Mouse (Mus musculus): ENCODE measurements at regions not wholly inside any gene's neighbourhood (a gene's known extent, or its start where the extent isn't known, plus 50 kb on each side); places are given as distances from the start of the nearest gene placed in this dataset.

DNA sequence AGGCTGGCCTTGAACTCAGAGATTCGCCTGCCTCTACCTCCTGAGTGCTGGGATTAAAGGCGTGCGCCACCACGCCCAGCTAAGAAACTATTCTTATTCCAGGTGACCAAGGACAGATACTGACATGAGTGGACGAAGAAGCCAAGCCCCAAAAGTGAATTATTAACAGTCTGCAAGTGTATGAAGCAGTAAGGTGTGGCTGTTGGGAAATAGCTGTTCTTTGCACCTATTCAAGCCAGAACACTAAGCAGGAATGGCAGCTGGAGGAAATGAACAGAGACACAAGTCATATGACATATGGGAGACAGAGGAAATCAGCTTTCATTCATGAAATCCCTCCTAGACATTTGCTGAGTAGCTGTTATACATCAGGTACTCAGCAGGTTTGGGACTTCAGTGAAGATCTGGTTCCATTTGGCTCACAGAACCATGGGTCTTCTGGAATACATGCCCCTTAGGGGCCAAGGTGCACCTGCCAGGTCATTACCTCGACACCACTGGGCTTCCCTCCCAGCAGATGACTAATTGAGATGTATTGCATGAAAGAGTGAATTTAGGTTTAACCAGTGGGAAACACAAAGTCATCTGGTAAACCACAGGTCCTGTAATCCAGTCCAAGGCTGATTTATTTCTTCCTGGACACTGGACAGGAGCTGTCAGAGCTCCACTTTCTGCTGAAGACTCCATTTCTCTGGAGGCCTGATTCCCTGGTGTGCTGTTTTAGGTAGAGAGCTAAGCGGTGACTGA is 101.0 kb upstream of the Adra1b start:
- Histone ChIP-seq H3K4me1 (ENCODE audit: control insufficient read depth, insufficient read depth, low read length) (no peaks in the 10 kb centered on the region), H3K27ac (ENCODE audit: control insufficient read depth, insufficient read depth, low read depth, low read length) (no peak overlapping the region), H3K4me3 (ENCODE audit: control insufficient read depth, low read depth, low read length) (no peak overlapping the region), H3K36me3 (ENCODE audit: control insufficient read depth, insufficient read depth, low read length) (no peaks in the 10 kb centered on the region), H3K27me3 (ENCODE audit: control insufficient read depth, insufficient read depth, low read length) (no peaks in the 10 kb centered on the region)
- TF ChIP-seq CTCF (IDR thresholded peaks at IDR 0.05; ENCODE audit: control insufficient read depth, insufficient read depth, insufficient replicate concordance, low read depth, low read length) (no peak), POLR2A (IDR thresholded peaks at IDR 0.05; ENCODE audit: control insufficient read depth, low read depth, low read length) (no peak)

DNA sequence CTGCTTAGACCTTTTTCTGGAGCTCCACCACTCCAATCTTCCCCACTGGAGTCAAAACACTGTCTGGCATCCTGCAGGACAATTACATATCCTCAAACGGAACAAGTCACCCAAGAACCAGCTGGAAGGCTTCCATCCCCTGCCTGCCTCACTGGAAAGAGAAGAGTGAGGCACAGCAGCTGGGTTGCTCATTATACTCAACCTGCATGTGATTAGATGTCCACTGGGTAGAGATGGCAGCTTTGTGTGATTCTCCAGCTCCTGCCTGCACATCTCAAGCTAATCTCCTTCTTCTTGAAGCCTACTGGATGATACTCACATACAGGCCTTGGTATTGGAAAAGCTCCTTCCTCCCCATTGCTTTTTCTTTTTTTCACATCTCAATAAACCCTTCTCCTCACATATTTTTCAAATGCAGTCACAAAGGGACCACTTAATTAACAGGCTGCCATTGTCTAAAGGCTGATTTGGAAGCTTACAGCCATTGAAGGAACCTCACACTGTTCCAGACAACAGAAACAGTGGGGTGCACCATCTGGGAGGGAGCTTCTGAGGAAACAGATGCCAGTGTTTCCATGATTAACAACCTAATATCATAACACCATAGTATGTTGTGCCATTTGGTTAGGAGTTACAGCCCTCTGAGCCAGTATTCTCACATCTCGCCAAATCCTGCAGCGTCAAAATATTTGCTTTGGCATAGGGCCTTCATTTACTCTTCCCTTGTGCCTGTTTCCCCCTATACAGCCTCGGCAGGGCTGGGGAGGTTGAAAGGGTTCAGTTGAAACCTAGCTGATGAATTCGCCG is 101.9 kb upstream of the Adra1b start:
- no peak for TF ChIP-seq CTCF (IDR thresholded peaks at IDR 0.05; ENCODE audit: control insufficient read depth, insufficient read depth, insufficient replicate concordance, low read depth, low read length)
- no peak for TF ChIP-seq POLR2A (IDR thresholded peaks at IDR 0.05; ENCODE audit: control insufficient read depth, low read depth, low read length)
- H3K36me3 ChIP-seq (ENCODE audit: control insufficient read depth, insufficient read depth, low read length): no peaks in the 10 kb centered on the region
- no peaks in the 10 kb centered on the region for H3K4me1 ChIP-seq (ENCODE audit: control insufficient read depth, insufficient read depth, low read length)
- no peaks in the 10 kb centered on the region for H3K27me3 ChIP-seq (ENCODE audit: control insufficient read depth, insufficient read depth, low read length)
- H3K27ac ChIP-seq (ENCODE audit: control insufficient read depth, insufficient read depth, low read depth, low read length): no peak overlapping the region
- no peak overlapping the region for H3K4me3 ChIP-seq (ENCODE audit: control insufficient read depth, low read depth, low read length)

DNA sequence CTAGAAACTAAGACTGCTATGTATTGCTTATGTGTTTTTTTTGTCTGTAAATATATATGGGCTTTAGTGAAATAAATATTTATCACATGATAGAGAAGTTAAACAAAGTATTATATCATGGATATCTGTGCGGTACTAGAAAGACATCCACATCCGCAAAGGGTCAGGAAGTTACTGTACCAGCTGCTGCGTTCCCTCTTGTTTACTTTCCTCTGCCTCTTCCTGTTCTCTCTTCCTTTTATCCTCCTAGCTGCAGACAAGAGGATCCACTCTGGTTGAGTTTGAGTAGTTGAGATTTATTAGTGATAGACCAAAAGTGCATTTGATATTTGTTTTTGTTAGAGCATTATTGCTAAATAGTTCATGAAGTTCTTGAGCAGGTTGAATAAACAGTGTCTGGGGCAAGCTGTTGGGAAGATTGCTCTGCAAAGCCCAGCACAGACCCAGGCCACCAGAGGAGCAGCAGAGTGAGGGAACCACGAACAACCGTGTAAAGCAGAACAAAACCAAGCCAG is 106.6 kb upstream of the Adra1b start:
- H3K27me3 ChIP-seq (ENCODE audit: control insufficient read depth, insufficient read depth, low read length): no peaks in the 10 kb centered on the region
- no peak overlapping the region for H3K27ac ChIP-seq (ENCODE audit: control insufficient read depth, insufficient read depth, low read depth, low read length)
- no peaks in the 10 kb centered on the region for H3K36me3 ChIP-seq (ENCODE audit: control insufficient read depth, insufficient read depth, low read length)
- H3K4me1 ChIP-seq (ENCODE audit: control insufficient read depth, insufficient read depth, low read length): no peaks in the 10 kb centered on the region
- H3K4me3 ChIP-seq (ENCODE audit: control insufficient read depth, low read depth, low read length): no peak overlapping the region
- no peak for TF ChIP-seq CTCF (IDR thresholded peaks at IDR 0.05; ENCODE audit: control insufficient read depth, insufficient read depth, insufficient replicate concordance, low read depth, low read length)
- TF ChIP-seq POLR2A (IDR thresholded peaks at IDR 0.05; ENCODE audit: control insufficient read depth, low read depth, low read length): no peak

DNA sequence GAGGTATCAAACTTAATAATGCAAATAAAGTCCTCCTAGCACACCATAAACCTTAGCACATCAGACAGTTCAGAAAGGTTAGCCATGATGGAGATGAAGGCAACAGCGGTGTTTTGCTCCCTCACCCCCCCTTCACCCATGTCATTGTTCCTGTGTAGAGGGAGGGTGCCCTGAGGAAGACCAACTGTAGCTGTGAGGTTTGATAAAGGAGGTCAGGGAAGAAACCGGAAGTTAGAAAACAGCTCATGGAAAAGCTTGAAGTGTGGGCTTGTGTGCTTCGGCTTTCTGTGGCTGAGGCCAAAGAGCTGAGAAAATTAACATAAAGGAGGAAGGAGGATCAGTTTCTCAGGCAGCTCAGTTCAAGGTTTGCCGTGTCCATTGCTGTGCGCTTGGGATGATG is 111.3 kb upstream of the Adra1b start:
- Histone ChIP-seq H3K27ac (ENCODE audit: control insufficient read depth, insufficient read depth, low read depth, low read length) (no peak overlapping the region), H3K36me3 (ENCODE audit: control insufficient read depth, insufficient read depth, low read length) (no peaks in the 10 kb centered on the region), H3K4me1 (ENCODE audit: control insufficient read depth, insufficient read depth, low read length) (no peaks in the 10 kb centered on the region), H3K27me3 (ENCODE audit: control insufficient read depth, insufficient read depth, low read length) (no peaks in the 10 kb centered on the region), H3K4me3 (ENCODE audit: control insufficient read depth, low read depth, low read length) (no peak overlapping the region)
- TF ChIP-seq CTCF (IDR thresholded peaks at IDR 0.05; ENCODE audit: control insufficient read depth, insufficient read depth, insufficient replicate concordance, low read depth, low read length) (no peak), POLR2A (IDR thresholded peaks at IDR 0.05; ENCODE audit: control insufficient read depth, low read depth, low read length) (no peak)

DNA sequence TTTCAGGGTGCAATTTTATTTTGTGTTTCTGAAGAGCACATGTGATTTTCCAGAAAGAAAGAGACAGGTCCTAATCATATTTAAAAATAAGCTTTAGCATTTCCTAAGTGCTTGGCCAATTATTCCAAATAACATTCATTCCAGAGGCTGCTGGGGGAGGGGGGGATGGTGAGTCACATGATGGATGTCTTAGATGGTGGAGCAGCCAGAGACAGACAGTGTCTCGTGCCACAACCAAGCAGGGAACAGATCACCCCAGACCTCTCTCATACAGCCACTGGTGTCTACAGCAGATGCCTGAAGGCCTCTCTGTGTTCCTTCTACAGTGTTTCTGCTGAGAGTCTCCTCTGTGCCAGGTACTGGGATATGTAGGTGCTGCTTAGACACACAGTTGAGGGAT is 112.8 kb upstream of the Adra1b start:
- Histone ChIP-seq H3K27me3 (ENCODE audit: control insufficient read depth, insufficient read depth, low read length) (no peaks in the 10 kb centered on the region), H3K4me3 (ENCODE audit: control insufficient read depth, low read depth, low read length) (no peak overlapping the region), H3K4me1 (ENCODE audit: control insufficient read depth, insufficient read depth, low read length) (no peaks in the 10 kb centered on the region), H3K36me3 (ENCODE audit: control insufficient read depth, insufficient read depth, low read length) (no peaks in the 10 kb centered on the region), H3K27ac (ENCODE audit: control insufficient read depth, insufficient read depth, low read depth, low read length) (no peak overlapping the region)
- TF ChIP-seq CTCF (IDR thresholded peaks at IDR 0.05; ENCODE audit: control insufficient read depth, insufficient read depth, insufficient replicate concordance, low read depth, low read length) (no peak), POLR2A (IDR thresholded peaks at IDR 0.05; ENCODE audit: control insufficient read depth, low read depth, low read length) (no peak)

DNA sequence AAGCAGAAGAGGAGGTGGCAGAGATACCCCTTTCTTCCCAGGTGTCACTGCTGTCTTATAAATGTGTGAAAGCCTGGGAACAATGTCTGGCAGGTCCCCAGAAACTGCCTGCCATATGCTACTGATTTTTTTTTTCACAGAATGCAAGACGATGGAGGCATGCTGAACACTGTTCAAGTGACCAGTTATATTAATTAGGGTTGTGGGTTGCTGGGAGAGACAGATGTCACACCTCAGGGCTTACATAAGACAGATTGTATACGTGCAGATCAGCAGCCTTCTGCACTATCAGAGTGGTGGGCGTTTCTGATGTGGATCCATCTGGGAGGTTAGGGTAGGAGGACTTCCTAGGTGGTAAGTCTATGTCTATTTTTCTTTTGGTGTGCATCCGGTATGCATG is 120.6 kb upstream of the Adra1b start:
- Histone ChIP-seq H3K4me1 (ENCODE audit: control insufficient read depth, insufficient read depth, low read length) (no peaks in the 10 kb centered on the region), H3K4me3 (ENCODE audit: control insufficient read depth, low read depth, low read length) (no peak overlapping the region), H3K27ac (ENCODE audit: control insufficient read depth, insufficient read depth, low read depth, low read length) (no peak overlapping the region), H3K27me3 (ENCODE audit: control insufficient read depth, insufficient read depth, low read length) (no peaks in the 10 kb centered on the region), H3K36me3 (ENCODE audit: control insufficient read depth, insufficient read depth, low read length) (no peaks in the 10 kb centered on the region)
- no peak for TF ChIP-seq CTCF (IDR thresholded peaks at IDR 0.05; ENCODE audit: control insufficient read depth, insufficient read depth, insufficient replicate concordance, low read depth, low read length)
- no peak for TF ChIP-seq POLR2A (IDR thresholded peaks at IDR 0.05; ENCODE audit: control insufficient read depth, low read depth, low read length)

DNA sequence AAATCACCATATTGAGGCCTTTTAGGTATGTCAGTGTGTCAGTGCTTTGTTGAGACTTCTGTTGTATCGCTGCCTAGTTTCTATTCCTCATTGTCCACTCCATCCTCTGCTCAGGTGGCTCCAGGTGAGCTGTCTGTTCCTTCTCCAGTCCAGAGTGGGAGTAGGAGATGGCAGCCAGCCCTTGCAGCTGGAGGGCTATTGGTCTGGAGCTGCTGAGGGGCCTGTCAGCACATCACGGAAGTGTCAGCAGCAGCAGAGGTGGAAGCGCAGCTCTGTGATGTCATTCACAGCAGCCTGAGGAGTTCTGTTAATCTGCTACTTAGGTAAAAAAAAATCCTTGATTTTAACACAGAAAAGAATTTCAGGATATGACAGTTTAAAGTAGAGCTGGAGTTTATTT is 126.0 kb upstream of the Adra1b start:
- Histone ChIP-seq H3K4me1 (ENCODE audit: control insufficient read depth, insufficient read depth, low read length) (no peaks in the 10 kb centered on the region), H3K36me3 (ENCODE audit: control insufficient read depth, insufficient read depth, low read length) (no peaks in the 10 kb centered on the region), H3K4me3 (ENCODE audit: control insufficient read depth, low read depth, low read length) (no peak overlapping the region), H3K27me3 (ENCODE audit: control insufficient read depth, insufficient read depth, low read length) (no peaks in the 10 kb centered on the region), H3K27ac (ENCODE audit: control insufficient read depth, insufficient read depth, low read depth, low read length) (no peak overlapping the region)
- TF ChIP-seq POLR2A (IDR thresholded peaks at IDR 0.05; ENCODE audit: control insufficient read depth, low read depth, low read length) (no peak), CTCF (IDR thresholded peaks at IDR 0.05; ENCODE audit: control insufficient read depth, insufficient read depth, insufficient replicate concordance, low read depth, low read length) (no peak)
